Mouse (Mus musculus): ENCODE data around the gene Tenm4. TPM values are rescaled to one million over a fixed set of nuclear protein-coding genes. Genes with fewer than 3 reads are reported as not detected.

Gene Tenm4
- polyA plus RNA-seq, 2 experiments from 2014 or later = 0.19 to 0.37 TPM

GRCm38 (mm10) chr7:96706531-96706930 is 535.5 kb downstream of the Tenm4 start:
- no peak for ATAC-seq

GRCm38 (mm10) chr7:96707112-96707511 is 536.1 kb downstream of the Tenm4 start:
- no peak for ATAC-seq

DNA sequence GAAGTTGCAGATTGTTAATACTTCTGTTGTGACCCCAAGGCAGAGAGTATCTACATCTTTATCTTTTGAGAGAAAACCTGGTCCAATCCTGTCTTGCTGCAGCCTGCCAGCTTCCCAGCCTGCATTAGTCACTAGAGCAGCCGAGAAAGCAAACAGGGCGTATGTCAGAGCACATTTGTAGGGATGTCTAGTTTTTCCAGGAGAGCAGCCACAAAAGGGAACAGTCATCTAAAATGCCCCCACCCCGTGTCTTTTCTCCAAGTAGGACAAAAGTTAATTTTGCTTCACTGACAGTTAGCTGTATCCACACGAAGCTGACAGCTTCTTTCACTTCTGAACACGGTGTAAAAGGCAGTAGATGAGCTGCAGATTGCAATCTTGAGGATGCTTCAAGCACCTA is 537.0 kb downstream of the Tenm4 start:
- ATAC-seq = no peak

GRCm38 (mm10) chr7:96708561-96708960 is 537.5 kb downstream of the Tenm4 start:
- ATAC-seq = no peak

- no peak for ATAC-seq
These were observed 537.9 kb downstream of the Tenm4 start for GRCm38 (mm10) chr7:96708968-96709367.

GRCm38 (mm10) chr7:96709891-96710290 is 538.8 kb downstream of the Tenm4 start:
- ATAC-seq = no peak

DNA sequence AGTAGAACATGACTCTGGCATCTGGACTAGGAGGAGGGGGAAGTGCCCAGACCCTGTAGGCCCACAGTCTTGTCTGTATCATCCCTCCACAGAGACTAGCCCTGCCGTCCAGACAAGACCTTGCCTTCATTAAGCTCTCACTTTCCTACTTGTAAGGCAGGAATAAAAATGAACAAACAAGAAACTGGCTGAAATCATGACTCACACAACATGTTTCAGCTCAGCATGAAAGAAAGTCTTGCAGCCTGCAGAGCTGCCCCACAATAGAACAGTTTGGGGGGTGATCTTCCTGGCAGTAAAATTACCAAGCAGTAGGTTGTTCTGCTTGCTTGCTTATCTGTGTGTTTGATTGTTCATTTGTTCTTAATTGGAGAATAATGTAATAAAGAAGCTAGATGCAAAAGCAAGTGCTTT is 539.6 kb downstream of the Tenm4 start:
- ATAC-seq = no peak

- ATAC-seq = no peak
These were observed 541.8 kb downstream of the Tenm4 start for GRCm38 (mm10) chr7:96712876-96713275.

GRCm38 (mm10) chr7:96716911-96717310 is 545.9 kb downstream of the Tenm4 start:
- ATAC-seq = no peak

- no peak for ATAC-seq
These were observed 547.4 kb downstream of the Tenm4 start for GRCm38 (mm10) chr7:96718201-96719155.

DNA sequence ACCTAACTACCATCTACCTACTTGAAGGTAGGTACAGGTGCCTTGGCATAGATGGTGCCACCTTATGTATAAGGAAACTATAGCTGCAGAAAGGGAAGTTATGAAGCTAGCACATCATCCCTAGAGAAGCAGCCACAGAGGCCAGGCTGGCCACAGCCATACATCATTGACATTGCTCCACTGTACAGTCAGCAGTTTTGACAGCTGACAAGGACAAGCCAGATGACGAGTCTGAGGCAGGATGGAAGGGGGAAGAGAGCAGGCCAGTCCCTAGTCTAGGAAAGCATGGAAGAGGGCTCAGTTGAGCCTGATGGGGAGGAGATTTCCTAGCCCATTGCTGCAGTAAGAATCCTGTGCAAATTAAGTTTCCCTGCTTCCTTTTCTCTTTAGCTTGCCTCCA is 548.9 kb downstream of the Tenm4 start:
- no peak for ATAC-seq

GRCm38 (mm10) chr7:96720465-96720864 is 549.4 kb downstream of the Tenm4 start:
- ATAC-seq = no peak

DNA sequence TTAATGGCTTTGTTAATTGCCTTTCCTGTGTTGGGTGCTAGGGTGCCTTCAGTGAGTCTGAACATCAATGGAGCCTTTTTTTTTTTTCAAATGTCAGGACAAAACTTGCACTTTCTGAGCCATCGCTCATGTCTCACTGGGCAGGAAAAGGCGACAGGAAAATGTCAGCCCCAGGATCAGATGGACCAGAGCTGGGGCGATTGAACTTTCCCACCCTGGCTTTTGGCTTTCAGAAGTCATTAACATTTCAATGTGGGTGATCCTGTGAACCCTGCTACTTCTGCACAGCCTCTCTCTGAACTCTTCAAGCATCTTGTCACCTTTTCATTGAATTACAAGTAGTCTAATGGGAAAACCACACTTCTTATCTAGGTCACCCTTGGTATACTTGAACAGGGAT is 551.8 kb downstream of the Tenm4 start:
- ATAC-seq = no peak

GRCm38 (mm10) chr7:96725603-96726002 is 554.6 kb downstream of the Tenm4 start:
- ATAC-seq = no peak

DNA sequence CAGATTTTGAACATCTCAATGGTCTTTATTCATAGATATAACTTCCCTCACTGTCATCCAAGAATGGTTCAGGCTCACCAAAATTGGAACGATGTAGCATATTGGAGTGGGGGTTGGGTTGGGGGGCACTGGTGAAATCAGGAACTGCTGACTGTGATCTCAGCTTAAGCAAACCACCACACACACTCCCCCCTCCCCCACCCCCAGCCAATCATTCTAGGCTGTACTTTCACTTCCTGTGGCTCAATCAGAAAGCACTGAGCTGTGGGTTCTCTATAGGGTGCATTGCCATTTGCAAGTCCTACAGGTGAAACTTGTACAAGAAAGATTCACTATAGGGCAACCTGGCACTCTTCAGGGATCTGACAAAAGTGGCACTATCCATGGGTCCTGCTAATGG is 559.3 kb downstream of the Tenm4 start:
- ATAC-seq = no peak

DNA sequence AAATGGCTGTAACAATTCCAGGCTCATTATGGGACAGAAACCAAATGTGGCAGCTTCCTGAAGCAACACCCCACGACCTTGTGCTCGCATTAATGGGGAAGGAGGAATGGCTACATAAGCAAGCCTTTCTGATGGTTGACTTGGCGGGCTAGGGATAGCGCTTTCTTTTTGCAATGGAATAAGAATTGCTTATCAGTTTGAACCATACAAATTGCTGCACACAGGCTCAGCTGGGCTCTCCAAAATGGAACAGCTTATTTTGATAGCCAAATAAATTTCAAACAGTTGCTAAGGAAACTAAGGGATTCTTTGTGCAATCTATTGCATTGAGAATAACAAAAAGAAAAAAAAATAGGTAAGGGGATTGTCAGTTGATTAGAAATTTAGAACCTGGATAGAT is 560.9 kb downstream of the Tenm4 start:
- no peak for ATAC-seq

DNA sequence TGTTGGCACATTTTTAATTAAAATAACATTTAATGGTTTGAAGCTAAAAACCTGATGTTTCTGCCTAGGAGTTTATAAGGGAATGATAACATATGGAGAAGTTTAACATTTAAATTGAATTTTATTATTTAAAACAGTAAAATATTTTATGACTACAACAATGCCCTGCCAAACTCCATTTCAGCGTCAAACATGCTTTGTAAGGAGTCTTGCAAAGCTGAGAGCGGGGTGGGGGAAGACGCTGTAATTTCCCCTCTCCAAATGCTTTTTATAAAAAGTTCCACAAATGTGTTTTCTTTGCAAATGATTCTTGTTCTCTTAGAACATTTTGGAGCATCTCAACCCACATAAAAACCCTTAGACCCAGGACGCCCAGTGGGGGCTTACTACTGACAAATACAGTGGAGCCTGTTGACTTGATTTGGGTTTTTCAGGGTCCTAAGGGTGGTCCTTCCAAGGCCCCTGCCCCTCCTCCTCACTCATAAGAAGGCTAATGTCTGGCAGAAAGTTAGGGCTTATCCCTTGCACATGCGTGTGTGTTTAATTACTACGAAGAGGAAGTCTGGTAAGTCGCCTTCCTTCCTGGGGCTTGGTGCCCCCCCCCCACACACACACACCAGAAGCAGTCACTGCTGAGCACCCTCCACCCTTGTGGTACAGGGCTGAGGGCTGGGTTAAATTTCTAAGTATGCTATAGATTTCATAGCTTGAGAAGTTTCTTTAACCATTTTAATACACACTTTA is 563.4 kb downstream of the Tenm4 start:
- no peak for ATAC-seq

GRCm38 (mm10) chr7:96740631-96741030 is 569.6 kb downstream of the Tenm4 start:
- no peak for ATAC-seq

DNA sequence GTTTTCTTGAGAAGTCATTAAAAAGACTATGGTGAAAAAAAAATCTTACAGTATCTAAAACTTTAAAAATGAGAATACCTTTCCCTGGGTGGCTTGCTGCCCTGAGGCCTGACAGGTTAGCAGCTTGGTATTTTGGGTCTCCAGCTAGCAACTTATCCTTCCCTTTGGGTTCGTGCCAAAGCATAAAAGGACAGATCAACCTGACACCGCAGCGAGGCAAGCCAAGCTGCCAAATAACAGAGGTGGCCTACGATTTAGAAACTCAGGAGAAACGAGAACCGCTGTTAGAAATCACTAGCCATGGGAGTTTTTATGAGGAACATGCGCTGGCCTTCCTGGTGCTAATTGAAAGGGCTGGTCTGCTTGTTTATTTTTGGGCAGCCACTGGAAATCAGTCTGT is 571.2 kb downstream of the Tenm4 start:
- ATAC-seq = no peak

DNA sequence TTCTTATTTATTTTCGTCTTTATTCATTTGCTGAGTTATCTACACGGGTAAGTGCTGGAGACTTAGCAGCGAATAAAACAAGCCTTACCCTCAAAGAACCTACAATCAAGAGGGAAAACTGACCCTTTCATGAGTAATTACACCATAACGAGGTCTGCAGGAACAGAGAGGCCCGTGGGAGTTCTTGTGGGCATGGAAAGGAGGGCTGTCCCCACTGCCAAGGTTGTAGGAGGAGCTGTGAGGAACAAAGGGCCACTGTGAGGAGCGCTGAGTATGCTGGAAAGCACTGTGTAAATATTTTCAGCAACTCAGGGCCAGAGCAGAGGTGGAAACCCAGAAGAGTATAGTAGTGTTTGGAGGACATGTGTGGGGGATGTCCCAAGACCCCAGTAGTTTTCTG is 574.9 kb downstream of the Tenm4 start:
- no peak for ATAC-seq

DNA sequence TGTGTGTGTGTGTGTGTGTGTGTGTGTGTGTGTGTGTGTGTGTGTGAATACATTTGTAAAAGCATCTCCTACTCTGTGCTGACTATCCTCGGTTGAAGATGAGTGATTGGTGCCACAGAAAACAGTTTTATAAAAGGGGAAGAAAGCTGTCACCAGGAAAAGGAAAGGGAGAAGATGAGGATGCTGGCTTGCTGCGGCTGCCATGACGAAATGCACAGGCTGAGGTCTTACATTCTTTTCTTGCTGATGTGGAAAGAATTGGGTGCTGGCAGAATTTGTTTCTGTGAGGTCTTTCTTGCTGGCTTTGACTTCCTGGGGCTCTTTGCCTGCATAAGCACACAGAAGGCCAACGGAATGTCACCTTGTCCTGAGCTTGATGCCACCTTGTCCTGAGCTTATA is 575.7 kb downstream of the Tenm4 start:
- no peak for ATAC-seq

DNA sequence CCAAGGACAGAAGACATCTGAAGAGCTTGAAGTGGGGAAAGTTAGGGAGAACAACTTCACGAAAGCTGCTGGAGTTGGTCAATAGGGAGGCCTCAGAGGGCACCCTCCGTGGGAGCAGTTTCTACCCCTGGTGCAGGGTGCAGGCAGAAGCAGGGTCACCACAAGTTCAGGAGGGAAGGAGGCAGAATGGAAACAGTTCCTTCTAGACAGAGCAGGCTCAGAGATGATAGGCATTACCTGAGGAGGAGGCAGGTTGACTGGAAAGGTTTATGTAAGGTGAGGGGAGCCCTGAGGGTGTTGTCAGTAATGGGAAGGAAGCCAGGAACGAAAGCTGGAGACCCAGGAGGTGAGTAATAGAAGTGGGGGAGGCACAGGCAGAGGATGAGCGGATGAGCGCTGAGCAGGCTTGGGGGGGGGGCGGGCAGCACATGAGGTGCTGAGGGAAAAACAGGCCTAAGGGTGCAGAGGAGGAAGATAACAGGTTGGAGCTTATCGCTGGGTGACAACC is 577.5 kb downstream of the Tenm4 start:
- no peak for ATAC-seq

DNA sequence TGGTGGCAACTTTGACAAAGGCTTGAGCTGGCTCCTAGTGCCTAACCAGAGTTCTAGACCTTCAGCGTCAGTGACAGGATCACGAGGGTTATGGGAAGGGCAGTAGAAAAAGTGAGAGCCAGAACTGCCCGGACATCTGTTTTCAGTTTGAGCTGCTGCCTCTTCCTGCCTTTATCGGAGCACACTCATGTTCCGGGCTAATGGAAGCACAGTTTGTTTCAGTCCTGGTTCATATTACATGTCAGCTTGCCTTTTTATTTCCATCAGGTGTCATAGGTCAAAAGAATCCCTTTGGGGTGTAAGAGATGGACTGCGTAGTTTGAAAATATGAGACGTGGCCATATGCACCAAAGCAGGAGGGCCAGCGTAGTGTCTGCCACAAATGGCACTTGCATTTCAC is 578.7 kb downstream of the Tenm4 start:
- ATAC-seq = no peak

DNA sequence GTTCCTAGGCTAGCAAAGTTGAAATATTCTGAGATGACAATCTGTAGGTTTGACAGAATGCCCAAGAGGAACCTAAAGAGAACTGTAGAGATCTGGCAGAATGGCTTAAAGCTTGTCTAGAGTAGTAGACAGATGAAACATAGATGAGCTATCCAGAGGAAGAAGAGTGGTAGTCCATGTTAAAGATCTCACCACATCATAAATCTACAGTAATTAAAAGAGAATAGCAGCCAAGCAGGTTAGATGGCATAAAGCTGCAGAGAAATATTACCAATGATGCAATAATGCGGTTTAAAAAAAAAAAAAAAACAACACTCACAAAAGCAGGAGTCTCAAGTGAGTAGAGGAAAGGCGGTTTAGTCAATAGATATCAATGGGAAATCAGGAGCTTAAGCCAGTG is 580.2 kb downstream of the Tenm4 start:
- no peak for ATAC-seq
